Mouse (Mus musculus) embryonic facial prominence, embryonic 14.5 days (tissue): Measurements from ENCODE around the gene Mycl. TPM values are rescaled to one million over a fixed set of nuclear protein-coding genes. Genes with fewer than 3 reads are reported as not detected.
"Not testable (repeated sequence)": the region's sequence is repeated elsewhere in the genome, so short reads cannot be mapped to it uniquely, and the experiment has no call there.

ENCODE experiments used
- ATAC-seq: fragments of 200-750 bp; cut with Nextera tagmentation; 2 replicates; pipeline ENCODE4 v1.8.0; 2017; ENCODE audit warnings: low read depth, moderate number of reproducible peaks, moderate TSS enrichment
- DNase-seq: peaks from one replicate; pipeline ENCODE4 v3.0.0-alpha.2; 2015; ENCODE audit warnings: low spot score
- H3K27ac ChIP-seq: fragments of 300-500 bp; sonication (generic); replicated peaks from 2 replicates; pipeline ENCODE4 v1.5.1; 2014; ENCODE audit warnings: low read depth, mild to moderate bottlenecking, low read length, moderate library complexity
- H3K27me3 ChIP-seq: fragments of 300-500 bp; sonication (generic); replicated peaks from 2 replicates; pipeline ENCODE4 v1.6.1; 2014; ENCODE audit warnings: low read length; ENCODE audit not compliant: control insufficient read depth, insufficient read depth
- H3K36me3 ChIP-seq: fragments of 300-500 bp; sonication (generic); 2 replicates; pipeline ENCODE4 v1.6.1; 2014; ENCODE audit warnings: low read length, mixed read lengths; ENCODE audit not compliant: control insufficient read depth, insufficient read depth
- H3K4me1 ChIP-seq: fragments of 300-500 bp; sonication (generic); 2 replicates; pipeline ENCODE4 v1.6.1; 2014; ENCODE audit warnings: antibody characterized with exemption, low read length; ENCODE audit not compliant: control insufficient read depth, insufficient read depth
- H3K4me2 ChIP-seq: fragments of 300-500 bp; sonication (generic); 2 replicates; pipeline ENCODE4 v1.6.1; 2014; ENCODE audit warnings: low read depth, mild to moderate bottlenecking, low read length, moderate library complexity, mixed read lengths
- H3K4me3 ChIP-seq: fragments of 300-500 bp; sonication (generic); 2 replicates; pipeline ENCODE4 v1.5.1; 2014; ENCODE audit warnings: low read depth, mild to moderate bottlenecking, low read length
- H3K9ac ChIP-seq: fragments of 300-500 bp; sonication (generic); 2 replicates; pipeline ENCODE4 v1.6.1; 2014; ENCODE audit warnings: low read depth, mild to moderate bottlenecking, low read length, moderate library complexity, mixed read lengths
- H3K9me3 ChIP-seq: fragments of 300-500 bp; sonication (generic); 2 replicates; pipeline ENCODE4 v1.6.1; 2016; ENCODE audit warnings: low read length; ENCODE audit not compliant: control insufficient read depth
- WGBS: fragments of 180-500 bp; shearing (Covaris S2); extraction: QIAGEN DNeasy Blood & Tissue Kit; methylation state at CpG from one replicate; pipeline ENCODE4 v1.1.7; 2014; 5-methylcytosine and 5-hydroxymethylcytosine counted together
- polyA plus RNA-seq: library from polyadenylated mRNA; unstranded; fragments of >200 nt; fragmentation: Nextera tagmentation; extraction: Ambion mirVana; gene quantifications from 2 replicates; pipeline ENCODE4 v1.2.1, GENCODE M21; 2014

Mycl gene
- polyA plus RNA-seq, 1 experiment from 2014 or later = 26.9 TPM

DNA sequence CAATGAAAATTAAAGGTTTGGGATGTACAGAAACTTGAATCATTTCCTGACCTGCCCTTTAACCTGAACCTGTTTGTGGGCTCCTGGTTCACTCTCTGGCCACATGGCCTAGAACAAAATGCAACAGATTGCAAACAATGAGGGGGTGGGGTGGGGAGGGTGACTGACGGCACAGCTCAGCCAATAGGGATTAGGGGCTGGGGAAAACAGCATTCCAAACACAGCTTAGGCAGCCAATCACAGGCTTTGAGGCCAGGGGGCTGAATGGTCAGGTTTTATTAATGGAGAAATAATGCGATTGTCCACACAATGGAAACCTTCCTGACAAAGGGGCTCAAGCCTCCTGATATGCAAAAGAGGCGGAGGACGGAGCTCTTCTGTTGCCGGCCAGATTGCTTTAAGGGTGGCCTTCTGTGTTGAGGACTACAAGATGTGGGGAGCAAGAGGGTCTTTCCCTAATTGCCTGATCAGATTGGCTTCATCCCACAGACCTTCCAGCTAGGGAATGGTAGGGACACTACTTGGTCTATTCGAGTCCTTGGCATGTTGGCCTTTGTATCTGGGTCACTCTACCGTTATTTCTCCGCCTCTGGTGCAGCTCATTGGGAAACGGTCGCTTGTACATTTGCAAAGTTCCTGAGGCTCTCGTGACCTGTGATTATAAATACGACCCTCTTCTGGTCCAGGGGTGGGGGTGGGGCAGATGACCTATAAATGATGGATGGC is 3.2 kb downstream of the Mycl start:
- ATAC-seq = peak; percentile 60
- WGBS = 20% methylated on average over 12 of the region's 12 CpGs
- no peak overlapping the region; the same call in 1 of the 2 replicates for H3K27ac ChIP-seq
- peak overlapping the region; percentile 96 for H3K4me2 ChIP-seq
- no peaks in the 10 kb centered on the region for H3K27me3 ChIP-seq
- H3K9ac ChIP-seq = peak overlapping the region; percentile 28; the same call in 1 of the 2 replicates
- H3K9me3 ChIP-seq = no peaks in the 10 kb centered on the region
- peak overlapping the region; percentile 78 for H3K4me3 ChIP-seq
- H3K36me3 ChIP-seq = 0 out of 2 replicates have a peak, but pooled peaks cover 13% of the 10 kb centered on the region
- peaks cover 11% of the 10 kb centered on the region for H3K4me1 ChIP-seq
- DNase-seq = peak; percentile 86

GRCm38 (mm10) chr4:122999263-122999691 is 3.8 kb downstream of the Mycl start:
- Histone ChIP-seq H3K9ac (peak overlapping the region; percentile 28; the same call in 1 of the 2 replicates), H3K36me3 (0 out of 2 replicates have a peak, but pooled peaks cover 13% of the 10 kb centered on the region), H3K27ac (no peak overlapping the region; the same call in 1 of the 2 replicates), H3K4me1 (peaks cover 11% of the 10 kb centered on the region), H3K27me3 (no peaks in the 10 kb centered on the region), H3K9me3 (no peaks in the 10 kb centered on the region), H3K4me2 (peak overlapping the region; percentile 96), H3K4me3 (peak overlapping the region; percentile 78)
- WGBS = 22% methylated on average over 4 of the region's 4 CpGs
- no peak for ATAC-seq
- DNase-seq = peak; percentile 20

- WGBS = 64% methylated on average over 14 of the region's 14 CpGs
- H3K4me2 ChIP-seq = peak overlapping the region; percentile 96; the same call in 1 of the 2 replicates
- no peaks in the 10 kb centered on the region for H3K27me3 ChIP-seq
- H3K36me3 ChIP-seq = 0 out of 2 replicates have a peak, but pooled peaks cover 13% of the 10 kb centered on the region
- H3K9ac ChIP-seq = 0 out of 2 replicates have a peak overlapping the region, but pooled peaks have one; percentile 22
- no peak for DNase-seq
- H3K4me3 ChIP-seq = no peak overlapping the region
- H3K4me1 ChIP-seq = peaks cover 15% of the 10 kb centered on the region
- H3K27ac ChIP-seq = peak overlapping the region; percentile 58
- H3K9me3 ChIP-seq = no peaks in the 10 kb centered on the region
- no peak for ATAC-seq
These were observed 4.7 kb downstream of the Mycl start for GRCm38 (mm10) chr4:123000130-123000529.

DNA sequence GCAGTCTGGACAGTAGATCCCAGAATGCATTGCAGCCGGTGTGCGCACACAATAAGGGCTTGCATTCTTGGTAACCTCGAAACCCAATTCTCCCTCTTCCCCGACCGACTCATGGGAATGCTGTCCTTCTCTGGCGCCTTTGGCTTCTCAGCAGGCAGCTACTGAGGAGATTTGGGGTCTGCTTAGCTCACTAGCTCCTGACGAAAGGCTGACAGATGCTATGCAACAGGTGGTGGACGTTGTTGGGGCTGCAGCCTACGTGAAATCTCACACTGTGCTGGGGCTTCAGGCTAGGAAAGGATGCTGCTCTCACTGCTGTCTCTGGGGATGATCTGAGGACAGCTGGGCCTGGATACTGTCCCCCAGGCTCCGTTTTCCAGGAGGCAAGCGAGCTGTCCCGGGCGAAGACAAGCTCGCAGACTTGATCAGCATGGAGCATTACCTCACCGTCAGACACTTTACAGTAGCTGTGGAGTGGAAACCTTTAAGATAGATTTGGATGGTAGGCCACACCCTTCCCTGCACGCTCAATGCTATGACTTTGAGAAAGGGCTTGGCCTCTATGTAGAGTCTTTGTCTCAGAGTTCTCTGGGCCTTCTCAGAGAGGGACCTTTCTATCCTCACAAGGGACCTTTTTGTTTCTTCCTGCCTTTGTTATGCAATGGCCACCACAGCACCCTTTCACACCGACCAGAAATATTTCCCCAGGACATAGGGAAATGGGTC is 5.3 kb downstream of the Mycl start:
- Histone ChIP-seq H3K9me3 (no peaks in the 10 kb centered on the region), H3K36me3 (0 out of 2 replicates have a peak, but pooled peaks cover 13% of the 10 kb centered on the region), H3K27me3 (no peaks in the 10 kb centered on the region), H3K27ac (peak overlapping the region; percentile 58), H3K9ac (0 out of 2 replicates have a peak overlapping the region, but pooled peaks have one; percentile 22), H3K4me3 (no peak overlapping the region), H3K4me2 (peak overlapping the region; percentile 96; the same call in 1 of the 2 replicates), H3K4me1 (peaks cover 19% of the 10 kb centered on the region)
- ATAC-seq (peak; percentile 42; the same call in 1 of the 2 replicates), DNase-seq (peak; percentile 81)
- WGBS = 53% methylated on average over 17 of the region's 17 CpGs

GRCm38 (mm10) chr4:123005054-123005966 is 9.9 kb downstream of the Mycl start:
- Histone ChIP-seq H3K27ac (peak overlapping the region; percentile 6; the same call in 1 of the 2 replicates), H3K4me1 (peaks cover 8% of the 10 kb centered on the region; the same call in 1 of the 2 replicates), H3K36me3 (0 out of 2 replicates have a peak, but pooled peaks cover 8% of the 10 kb centered on the region), H3K27me3 (no peaks in the 10 kb centered on the region), H3K9me3 (no peaks in the 10 kb centered on the region), H3K9ac (no peak overlapping the region), H3K4me2 (peak overlapping the region; percentile 10; the same call in 1 of the 2 replicates), H3K4me3 (no peak overlapping the region)
- 34% methylated on average over 15 of the region's 15 CpGs for whole genome bisulfite sequencing
- ATAC-seq = peak; percentile 55; the same call in 1 of the 2 replicates
- peak; percentile 70 for DNase-seq

- not testable (repeated sequence) for H3K4me2 ChIP-seq, H3K4me1 ChIP-seq, H3K4me3 ChIP-seq, DNase-seq, H3K27me3 ChIP-seq, H3K9me3 ChIP-seq, H3K36me3 ChIP-seq, ATAC-seq, H3K27ac ChIP-seq, H3K9ac ChIP-seq
- WGBS = 92% methylated on average over 4 of the region's 4 CpGs
These were observed 17.0 kb downstream of the Mycl start for GRCm38 (mm10) chr4:123012501-123012900.

- Histone ChIP-seq H3K27ac (peak overlapping the region; percentile 36; the same call in 1 of the 2 replicates), H3K4me2 (no peak overlapping the region), H3K9ac (no peak overlapping the region), H3K27me3 (no peaks in the 10 kb centered on the region), H3K9me3 (no peaks in the 10 kb centered on the region), H3K4me3 (no peak overlapping the region), H3K4me1 (peaks cover 16% of the 10 kb centered on the region), H3K36me3 (0 out of 2 replicates have a peak, but pooled peaks cover 5% of the 10 kb centered on the region)
- 55% methylated on average over 5 of the region's 5 CpGs for WGBS
- DNase-seq = no peak
- ATAC-seq = no peak
These were observed 18.0 kb downstream of the Mycl start for GRCm38 (mm10) chr4:123013346-123013945.
